Mouse (Mus musculus): ENCODE results near the gene Tmem94.

Tmem94 gene

DNA sequence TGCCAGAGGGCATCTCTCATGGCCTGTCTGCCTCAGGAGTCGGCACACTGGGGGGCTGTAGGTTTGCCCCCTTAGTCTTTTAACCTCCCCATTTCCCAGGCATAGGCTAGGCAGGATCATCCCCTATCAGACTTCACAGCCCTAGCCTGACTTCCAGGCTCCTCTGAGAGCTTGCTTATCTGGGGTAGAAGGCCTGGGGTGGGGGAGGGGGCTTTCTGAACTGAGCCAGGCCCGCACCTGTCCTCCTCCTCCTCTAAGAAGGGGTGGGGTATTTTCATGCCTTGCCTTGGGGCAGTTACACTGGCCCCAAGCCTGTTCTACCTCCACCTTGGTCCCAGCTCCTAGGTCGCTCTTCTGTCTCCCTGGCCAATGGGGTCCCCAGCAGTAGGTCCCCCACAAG lies 66.3 kb downstream of the Tmem94 start:
- no peak for DNase-seq (ENCODE audit: low spot score in 2 of 2)

- DNase-seq (ENCODE audit: low spot score in 2 of 2), result no peak
These were observed 66.8 kb downstream of the Tmem94 start for GRCm38 (mm10) chr11:115832064-115832463.

DNA sequence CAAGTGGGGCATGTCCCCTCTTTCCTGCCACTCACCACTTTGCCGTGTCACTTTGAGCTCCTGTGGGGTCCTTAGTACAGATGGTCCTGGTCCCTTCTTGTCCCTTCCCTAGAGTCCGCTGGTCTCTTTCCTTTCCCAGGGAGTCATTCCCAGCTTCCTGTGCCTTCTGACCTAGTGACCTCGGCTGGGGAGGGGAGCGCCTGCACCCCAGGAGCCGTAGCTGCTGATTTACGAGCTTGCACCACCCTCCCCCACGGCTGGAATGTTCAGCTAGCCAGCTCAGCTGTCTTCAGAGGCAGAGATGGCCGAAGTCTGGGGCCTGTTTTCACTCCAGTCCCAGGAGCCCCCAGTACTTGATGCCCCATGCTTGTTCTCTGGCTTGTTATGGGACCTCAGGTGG lies 67.3 kb downstream of the Tmem94 start:
- no peak for DNase-seq (ENCODE audit: low spot score in 2 of 2)

- no peak for DNase-seq (ENCODE audit: low spot score in 2 of 2)
These were observed 67.8 kb downstream of the Tmem94 start for GRCm38 (mm10) chr11:115833021-115833513.

GRCm38 (mm10) chr11:115834033-115834432 lies 68.8 kb downstream of the Tmem94 start:
- DNase-seq (ENCODE audit: low spot score in 2 of 2), result no peak

GRCm38 (mm10) chr11:115836656-115837395 lies 71.6 kb downstream of the Tmem94 start:
- no peak for DNase-seq (ENCODE audit: low spot score in 2 of 2)

DNA sequence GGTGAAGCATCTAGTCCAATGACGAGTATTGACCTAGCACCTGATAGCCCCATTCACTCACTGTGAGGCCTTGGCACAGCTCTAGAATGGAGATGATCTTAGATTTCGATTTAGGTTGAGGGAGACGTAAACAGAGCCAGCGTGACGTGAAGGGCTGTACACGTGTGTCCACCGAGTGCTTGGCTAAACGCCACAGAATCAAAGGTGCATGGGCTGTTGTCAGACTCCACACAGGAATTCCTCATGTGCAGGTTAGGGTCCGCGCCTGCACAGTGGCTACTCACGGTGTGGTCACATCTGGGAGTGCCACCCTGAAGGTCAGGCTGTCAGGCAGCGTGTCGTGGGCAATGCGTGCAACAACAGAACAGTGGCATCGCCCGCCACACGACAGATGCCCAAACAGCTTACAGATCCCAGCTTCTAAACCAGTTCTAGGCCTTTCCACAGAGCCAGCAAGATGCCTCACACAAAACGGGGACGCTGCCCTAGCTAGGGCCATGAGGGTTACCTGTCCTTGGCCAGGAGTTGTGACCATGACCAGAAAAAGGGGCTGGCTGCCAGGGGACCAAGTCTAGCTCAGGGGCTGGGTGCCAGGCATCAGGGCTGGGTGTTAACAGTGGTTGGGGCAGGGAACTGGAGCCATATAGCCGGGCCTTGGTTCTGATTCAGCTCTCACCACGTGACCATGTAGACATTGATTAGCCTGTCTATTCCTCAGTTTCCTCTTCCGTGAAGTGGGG lies 72.5 kb downstream of the Tmem94 start:
- no peak for DNase-seq (ENCODE audit: low spot score in 2 of 2)

DNA sequence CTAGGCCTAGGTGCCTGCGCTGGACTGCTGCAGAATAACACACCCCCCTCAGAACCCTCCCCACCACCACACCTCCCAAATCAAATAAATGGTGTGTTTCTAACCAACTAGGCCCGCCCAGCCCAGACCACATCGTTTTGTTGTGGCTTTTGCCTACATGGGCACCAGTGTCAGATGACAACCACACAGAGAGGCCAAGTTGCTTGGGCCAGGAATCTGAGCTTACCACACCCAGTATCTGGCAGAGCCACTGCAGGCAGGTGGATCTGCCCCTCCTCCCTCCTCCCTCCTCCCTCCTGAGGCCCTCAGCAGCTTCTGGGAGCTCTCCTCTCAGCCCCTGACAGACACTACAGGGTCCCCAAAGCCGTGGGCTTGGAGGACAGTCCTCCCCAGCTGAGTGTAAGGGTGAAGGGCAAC lies 73.7 kb downstream of the Tmem94 start:
- no peak for DNase-seq (ENCODE audit: low spot score in 2 of 2)

DNA sequence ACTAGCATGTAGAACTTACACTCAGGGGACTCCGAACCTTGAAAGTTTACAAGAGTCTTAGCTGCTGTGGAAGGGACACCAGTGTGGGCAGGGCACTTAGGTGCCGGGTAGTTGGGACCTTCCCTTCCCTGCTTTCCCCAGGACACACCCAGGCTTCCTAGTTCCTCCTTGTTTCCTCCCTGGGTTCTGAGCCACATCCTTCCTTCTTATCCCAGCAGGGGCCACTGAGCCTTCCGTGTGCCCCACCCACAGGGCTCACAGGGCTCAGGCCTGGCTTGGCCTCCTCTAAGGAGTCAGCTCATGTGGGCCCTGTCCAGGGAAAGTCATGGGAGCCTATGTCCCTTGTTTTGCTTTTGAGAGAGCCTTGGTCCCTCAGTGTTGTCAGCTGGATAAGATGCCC lies 74.5 kb downstream of the Tmem94 start:
- DNase-seq (ENCODE audit: low spot score in 2 of 2), result no peak

DNA sequence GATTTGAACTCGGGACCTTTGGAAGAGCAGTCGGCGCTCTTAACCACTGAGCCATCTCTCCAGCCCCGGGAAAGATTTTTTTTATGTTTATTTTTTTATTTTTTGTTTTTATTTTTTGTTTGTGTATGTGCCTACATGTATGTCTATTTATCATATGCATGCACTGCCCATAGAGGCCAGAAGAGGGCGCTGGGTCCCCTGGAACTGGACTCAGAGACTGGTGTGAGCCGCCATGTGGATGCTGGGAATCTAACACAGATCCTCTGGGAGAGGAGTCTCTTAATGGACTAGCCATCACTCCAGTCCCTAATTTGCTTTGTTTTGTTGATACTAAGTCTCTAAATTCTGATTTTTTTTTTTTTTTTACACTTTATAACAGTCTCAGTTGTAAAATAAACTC lies 75.8 kb downstream of the Tmem94 start:
- DNase-seq (ENCODE audit: low spot score in 2 of 2), result no peak

GRCm38 (mm10) chr11:115841961-115842550 lies 76.8 kb downstream of the Tmem94 start:
- no peak for DNase-seq (ENCODE audit: low spot score in 2 of 2)

- no peak for DNase-seq (ENCODE audit: low spot score in 2 of 2)
These were observed 78.1 kb downstream of the Tmem94 start for GRCm38 (mm10) chr11:115843141-115843890.

DNA sequence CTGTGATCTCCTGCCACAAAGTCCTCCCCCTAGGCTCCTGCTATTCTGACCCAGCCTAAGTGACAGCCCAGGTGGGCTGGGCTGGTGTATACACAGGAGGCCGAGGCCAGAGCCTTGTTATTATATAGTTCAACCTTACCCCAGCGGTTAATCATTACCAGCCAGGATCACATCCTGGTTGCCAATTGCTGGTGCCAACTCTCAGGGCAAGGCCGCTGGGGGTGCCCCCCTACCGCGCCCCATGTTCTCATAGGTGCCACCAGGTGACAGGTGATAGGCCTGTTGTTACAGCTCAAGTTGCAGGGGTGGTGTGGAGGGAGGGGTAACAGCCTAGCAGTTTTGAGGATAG lies 78.6 kb downstream of the Tmem94 start:
- DNase-seq (ENCODE audit: low spot score in 2 of 2), result no peak

- no peak for DNase-seq (ENCODE audit: low spot score in 2 of 2)
These were observed 79.0 kb downstream of the Tmem94 start for GRCm38 (mm10) chr11:115844240-115844639.

- no peak for DNase-seq (ENCODE audit: low spot score in 2 of 2)
These were observed 80.6 kb downstream of the Tmem94 start for GRCm38 (mm10) chr11:115845819-115846218.

Measured in right cerebral cortex, postnatal 36 days (tissue).